Mouse (Mus musculus) forebrain, postnatal 0 days (tissue): ENCODE measurements around the gene Ltbp1. TPM values are rescaled to one million over a fixed set of nuclear protein-coding genes. Genes with fewer than 3 reads are reported as not detected.

Source experiments
- ATAC-seq: fragments of 200-750 bp; cut with Nextera tagmentation; 2 replicates; pipeline ENCODE4 v1.8.0; 2017; ENCODE audit warnings: mild to moderate bottlenecking, moderate library complexity
- DNase-seq: peaks from one replicate; pipeline ENCODE4 v3.0.0-alpha.2; 2015
- H3K27ac ChIP-seq: fragments of 300-500 bp; sonication (generic); 2 replicates; pipeline ENCODE4 v1.5.1; 2014; ENCODE audit warnings: low read depth, mild to moderate bottlenecking, antibody characterized with exemption, low read length, moderate library complexity, mixed read lengths
- H3K27me3 ChIP-seq: fragments of 300-500 bp; sonication (generic); 2 replicates; pipeline ENCODE4 v1.6.1; 2014; ENCODE audit warnings: mild to moderate bottlenecking, low read length, mixed read lengths; ENCODE audit not compliant: insufficient read depth
- H3K36me3 ChIP-seq: fragments of 300-500 bp; sonication (generic); 2 replicates; pipeline ENCODE4 v1.6.1; 2014; ENCODE audit warnings: mild to moderate bottlenecking, moderate library complexity; ENCODE audit not compliant: insufficient read depth
- H3K4me1 ChIP-seq: fragments of 300-500 bp; sonication (generic); 2 replicates; pipeline ENCODE4 v1.6.1; 2014; ENCODE audit warnings: antibody characterized with exemption; ENCODE audit not compliant: insufficient read depth
- H3K4me2 ChIP-seq: fragments of 300-500 bp; sonication (generic); 2 replicates; pipeline ENCODE4 v1.6.1; 2014; ENCODE audit warnings: low read depth, mild to moderate bottlenecking, moderate library complexity
- H3K4me3 ChIP-seq: fragments of 300-500 bp; sonication (generic); 2 replicates; pipeline ENCODE4 v1.5.1; 2014; ENCODE audit warnings: low read depth, low read length, mixed read lengths
- H3K9ac ChIP-seq: fragments of 300-500 bp; sonication (generic); 2 replicates; pipeline ENCODE4 v1.6.1; 2014; ENCODE audit warnings: mild to moderate bottlenecking
- H3K9me3 ChIP-seq: fragments of 300-500 bp; sonication (generic); 2 replicates; pipeline ENCODE4 v1.6.1; 2016; ENCODE audit warnings: low read length
- CTCF ChIP-seq: sonication (generic); IDR thresholded peaks from 2 replicates; pipeline ENCODE4 v1.5.1; 2016; ENCODE audit warnings: antibody characterized with exemption, control low read depth, low read depth
- WGBS: fragments of 180-500 bp; shearing (Covaris S2); extraction: QIAGEN DNeasy Blood & Tissue Kit; methylation state at CpG from one replicate; pipeline ENCODE4 v1.1.7; 2014; 5-methylcytosine and 5-hydroxymethylcytosine counted together
- polyA plus RNA-seq: library from polyadenylated mRNA; unstranded; fragments of >200 nt; fragmentation: Nextera tagmentation; extraction: Ambion mirVana; gene quantifications from 2 replicates; pipeline ENCODE4 v1.2.1, GENCODE M21; 2015
- total RNA-seq: library from RNA; depleted of rRNA; stranded (reverse); fragments of >200 nt; gene quantifications from 2 replicates; pipeline ENCODE4 v1.2.3, GENCODE M21; 2014

Gene Ltbp1
- total and polyA plus RNA-seq, 2 experiments from 2014 or later = 1.5 to 5.2 TPM

GRCm38 (mm10) chr17:75378256-75378871 lies 373.0 kb downstream of the Ltbp1 start:
- Histone ChIP-seq H3K4me2 (no peak overlapping the region), H3K4me3 (no peak overlapping the region), H3K27me3 (no peaks in the 10 kb centered on the region), H3K9ac (no peak overlapping the region), H3K4me1 (no peaks in the 10 kb centered on the region), H3K9me3 (no peaks in the 10 kb centered on the region), H3K27ac (no peak overlapping the region), H3K36me3 (no peaks in the 10 kb centered on the region)
- ATAC-seq (no peak), DNase-seq (no peak)
- 92% methylated on average over 9 of the region's 9 CpGs for WGBS
- TF ChIP-seq CTCF = no peak

GRCm38 (mm10) chr17:75380167-75380566 lies 374.8 kb downstream of the Ltbp1 start:
- Histone ChIP-seq H3K27me3 (no peaks in the 10 kb centered on the region), H3K4me1 (no peaks in the 10 kb centered on the region), H3K4me3 (no peak overlapping the region), H3K9ac (no peak overlapping the region), H3K36me3 (no peaks in the 10 kb centered on the region), H3K4me2 (no peak overlapping the region), H3K27ac (no peak overlapping the region), H3K9me3 (no peaks in the 10 kb centered on the region)
- ATAC-seq = peak; percentile 77
- no peak for TF ChIP-seq CTCF
- peak; percentile 27 for DNase-seq
- 39% methylated on average over 2 of the region's 2 CpGs for WGBS

DNA sequence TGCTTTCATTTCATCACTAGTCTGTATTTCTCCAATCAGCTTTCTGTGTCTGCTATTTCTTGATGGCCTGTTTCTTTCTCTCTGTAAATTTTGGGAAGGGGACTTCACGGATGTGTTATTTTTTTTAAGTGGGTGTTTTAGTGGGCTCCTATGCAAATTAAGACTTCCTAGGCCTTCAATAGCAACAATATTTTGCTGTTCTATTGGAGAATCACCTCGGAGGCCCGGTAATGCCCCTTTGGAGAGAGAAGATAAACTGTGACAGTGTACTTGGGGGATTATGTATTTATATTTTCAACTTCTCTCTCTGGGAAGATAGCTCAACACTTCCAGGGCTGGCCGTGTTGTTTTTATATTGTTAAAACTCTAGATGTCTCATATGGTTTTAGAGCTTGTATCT lies 383.0 kb downstream of the Ltbp1 start:
- Histone ChIP-seq H3K4me3 (no peak overlapping the region), H3K4me2 (no peak overlapping the region), H3K27me3 (no peaks in the 10 kb centered on the region), H3K9ac (no peak overlapping the region), H3K4me1 (no peaks in the 10 kb centered on the region), H3K36me3 (no peaks in the 10 kb centered on the region), H3K9me3 (no peaks in the 10 kb centered on the region), H3K27ac (no peak overlapping the region)
- WGBS = 84% methylated on average over 4 of the region's 4 CpGs
- no peak for TF ChIP-seq CTCF
- ATAC-seq (no peak), DNase-seq (no peak)

GRCm38 (mm10) chr17:75390142-75390541 lies 384.8 kb downstream of the Ltbp1 start:
- TF ChIP-seq CTCF = 0 out of 2 replicates have a peak, but pooled peaks have one; percentile 5
- Histone ChIP-seq H3K9me3 (no peaks in the 10 kb centered on the region), H3K4me3 (no peak overlapping the region), H3K9ac (no peak overlapping the region), H3K27ac (no peak overlapping the region), H3K36me3 (no peaks in the 10 kb centered on the region), H3K27me3 (no peaks in the 10 kb centered on the region), H3K4me2 (no peak overlapping the region), H3K4me1 (no peaks in the 10 kb centered on the region)
- WGBS = 76% methylated on average over 10 of the region's 10 CpGs
- DNase-seq (peak; percentile 11), ATAC-seq (peak; percentile 8; the same call in 1 of the 2 replicates)

DNA sequence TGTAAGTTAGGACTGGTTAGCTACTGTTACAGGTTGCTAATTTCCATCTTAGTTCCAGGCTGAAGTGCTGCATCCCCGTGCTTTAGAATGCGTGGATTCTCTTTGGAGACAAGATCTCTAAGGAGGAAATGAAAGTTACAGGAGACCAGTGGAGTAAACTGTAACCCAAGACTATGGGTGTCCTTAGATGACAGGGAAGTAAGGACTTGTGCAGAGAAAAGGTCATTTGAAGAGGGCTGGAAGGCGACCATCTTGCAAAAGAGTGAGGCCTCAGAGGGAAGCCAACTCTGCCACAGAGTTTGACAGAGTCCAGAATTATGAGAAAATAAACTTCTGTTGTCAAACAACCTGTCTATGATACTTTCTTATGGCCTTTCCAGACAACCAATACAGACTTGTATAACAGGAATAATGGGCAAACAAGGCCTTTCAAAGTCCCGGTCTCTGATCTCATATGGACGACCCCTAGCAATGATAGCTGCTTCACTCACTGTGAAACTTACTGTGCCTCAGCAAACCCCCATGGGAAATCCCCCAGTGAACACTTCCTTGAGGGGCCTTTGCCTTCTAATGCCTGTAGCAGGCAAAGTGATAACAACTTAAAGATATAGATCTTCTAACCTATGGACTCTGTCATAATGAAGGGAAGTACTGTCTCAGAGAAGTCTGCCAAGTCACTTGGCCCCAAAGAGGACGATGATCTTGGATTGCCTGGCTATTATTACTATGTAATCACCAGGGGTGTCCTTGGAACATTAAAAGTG lies 386.2 kb downstream of the Ltbp1 start:
- Histone ChIP-seq H3K9ac (no peak overlapping the region), H3K36me3 (no peaks in the 10 kb centered on the region), H3K4me3 (no peak overlapping the region), H3K27ac (no peak overlapping the region), H3K4me1 (no peaks in the 10 kb centered on the region), H3K9me3 (no peaks in the 10 kb centered on the region), H3K27me3 (no peaks in the 10 kb centered on the region), H3K4me2 (no peak overlapping the region)
- 88% methylated on average over 6 of the region's 6 CpGs for whole genome bisulfite sequencing
- no peak for ATAC-seq
- TF ChIP-seq CTCF = no peak
- no peak for DNase-seq

GRCm38 (mm10) chr17:75406405-75406804 lies 401.0 kb downstream of the Ltbp1 start:
- H3K36me3 ChIP-seq = no peaks in the 10 kb centered on the region
- ATAC-seq (no peak), DNase-seq (peak; percentile 24)
- no peak overlapping the region for H3K27ac ChIP-seq
- no peak overlapping the region for H3K4me3 ChIP-seq
- TF ChIP-seq CTCF = peak; percentile 53
- H3K9ac ChIP-seq = no peak overlapping the region
- no peaks in the 10 kb centered on the region for H3K27me3 ChIP-seq
- no peaks in the 10 kb centered on the region for H3K9me3 ChIP-seq
- no peaks in the 10 kb centered on the region for H3K4me1 ChIP-seq
- H3K4me2 ChIP-seq = no peak overlapping the region
- WGBS = 29% methylated on average over 4 of the region's 4 CpGs

- Histone ChIP-seq H3K9me3 (no peaks in the 10 kb centered on the region), H3K4me3 (no peak overlapping the region), H3K27me3 (no peaks in the 10 kb centered on the region), H3K4me1 (no peaks in the 10 kb centered on the region), H3K36me3 (no peaks in the 10 kb centered on the region), H3K9ac (no peak overlapping the region), H3K4me2 (no peak overlapping the region), H3K27ac (no peak overlapping the region)
- DNase-seq (no peak), ATAC-seq (no peak)
- no peak for TF ChIP-seq CTCF
- 88% methylated on average over 3 of the region's 3 CpGs for WGBS
Observed at GRCm38 (mm10) chr17:75416861-75417260, 411.5 kb downstream of the Ltbp1 start.
